Mouse (Mus musculus): ENCODE data around the gene Limch1. TPM values are rescaled to one million over a fixed set of nuclear protein-coding genes. Genes with fewer than 3 reads are reported as not detected.

Gene Limch1
- total RNA-seq, 2 experiments from 2014 or later = not detected

GRCm38 (mm10) chr5:66781507-66781906 is 35.9 kb downstream of the Limch1 start:
- ATAC-seq (replicated peaks; ENCODE audit: low FRiP score, poor library complexity, severe bottlenecking) = no peak

- ATAC-seq (replicated peaks; ENCODE audit: low FRiP score, poor library complexity, severe bottlenecking) = no peak
Observed at GRCm38 (mm10) chr5:66782851-66783250, 37.2 kb downstream of the Limch1 start.

GRCm38 (mm10) chr5:66784624-66785361 is 39.2 kb downstream of the Limch1 start:
- no peak for ATAC-seq (replicated peaks; ENCODE audit: low FRiP score, poor library complexity, severe bottlenecking)

- no peak for ATAC-seq (replicated peaks; ENCODE audit: low FRiP score, poor library complexity, severe bottlenecking)
Observed at GRCm38 (mm10) chr5:66785995-66786620, 40.5 kb downstream of the Limch1 start.

GRCm38 (mm10) chr5:66786621-66787061 is 41.0 kb downstream of the Limch1 start:
- ATAC-seq (replicated peaks; ENCODE audit: low FRiP score, poor library complexity, severe bottlenecking) = no peak

GRCm38 (mm10) chr5:66789041-66789440 is 43.4 kb downstream of the Limch1 start:
- ATAC-seq (replicated peaks; ENCODE audit: low FRiP score, poor library complexity, severe bottlenecking) = no peak

GRCm38 (mm10) chr5:66791161-66791560 is 45.5 kb downstream of the Limch1 start:
- no peak for ATAC-seq (replicated peaks; ENCODE audit: low FRiP score, poor library complexity, severe bottlenecking)

- no peak for ATAC-seq (replicated peaks; ENCODE audit: low FRiP score, poor library complexity, severe bottlenecking)
Observed at GRCm38 (mm10) chr5:66793251-66793650, 47.6 kb downstream of the Limch1 start.

GRCm38 (mm10) chr5:66797326-66797725 is 51.7 kb downstream of the Limch1 start:
- ATAC-seq (replicated peaks; ENCODE audit: low FRiP score, poor library complexity, severe bottlenecking) = no peak

- ATAC-seq (replicated peaks; ENCODE audit: low FRiP score, poor library complexity, severe bottlenecking) = no peak
Observed at GRCm38 (mm10) chr5:66798135-66798534, 52.5 kb downstream of the Limch1 start.

GRCm38 (mm10) chr5:66798591-66799003 is 53.0 kb downstream of the Limch1 start:
- ATAC-seq (replicated peaks; ENCODE audit: low FRiP score, poor library complexity, severe bottlenecking) = no peak

- no peak for ATAC-seq (replicated peaks; ENCODE audit: low FRiP score, poor library complexity, severe bottlenecking)
Observed at GRCm38 (mm10) chr5:66800243-66800642, 54.6 kb downstream of the Limch1 start.

GRCm38 (mm10) chr5:66800977-66801376 is 55.4 kb downstream of the Limch1 start:
- ATAC-seq (replicated peaks; ENCODE audit: low FRiP score, poor library complexity, severe bottlenecking) = no peak

- no peak for ATAC-seq (replicated peaks; ENCODE audit: low FRiP score, poor library complexity, severe bottlenecking)
Observed at GRCm38 (mm10) chr5:66802196-66802595, 56.6 kb downstream of the Limch1 start.

- ATAC-seq (replicated peaks; ENCODE audit: low FRiP score, poor library complexity, severe bottlenecking) = no peak
Observed at GRCm38 (mm10) chr5:66806335-66806734, 60.7 kb downstream of the Limch1 start.

- ATAC-seq (replicated peaks; ENCODE audit: low FRiP score, poor library complexity, severe bottlenecking) = no peak
Observed at GRCm38 (mm10) chr5:66807737-66808136, 62.1 kb downstream of the Limch1 start.

GRCm38 (mm10) chr5:66809016-66809570 is 63.5 kb downstream of the Limch1 start:
- ATAC-seq (replicated peaks; ENCODE audit: low FRiP score, poor library complexity, severe bottlenecking) = no peak

- ATAC-seq (replicated peaks; ENCODE audit: low FRiP score, poor library complexity, severe bottlenecking) = no peak
Observed at GRCm38 (mm10) chr5:66810396-66810795, 64.8 kb downstream of the Limch1 start.

GRCm38 (mm10) chr5:66814674-66815073 is 69.0 kb downstream of the Limch1 start:
- no peak for ATAC-seq (replicated peaks; ENCODE audit: low FRiP score, poor library complexity, severe bottlenecking)

GRCm38 (mm10) chr5:66815877-66816276 is 70.2 kb downstream of the Limch1 start:
- no peak for ATAC-seq (replicated peaks; ENCODE audit: low FRiP score, poor library complexity, severe bottlenecking)

GRCm38 (mm10) chr5:66816751-66817150 is 71.1 kb downstream of the Limch1 start:
- ATAC-seq (replicated peaks; ENCODE audit: low FRiP score, poor library complexity, severe bottlenecking) = no peak

All from erythroid progenitor cell, adult 5-6 weeks (primary cell).